Mouse (Mus musculus): ENCODE data around the gene Krt82.

Krt82 gene

GRCm38 (mm10) chr15:101508247-101508646 is 42.2 kb downstream of the Krt82 start:
- DNase-seq (ENCODE audit: low spot score), result no peak

GRCm38 (mm10) chr15:101506896-101507758 is 43.3 kb downstream of the Krt82 start:
- DNase-seq (ENCODE audit: low spot score), result no peak

GRCm38 (mm10) chr15:101497181-101497580 is 53.3 kb downstream of the Krt82 start:
- DNase-seq (ENCODE audit: low spot score), result no peak

GRCm38 (mm10) chr15:101495266-101495665 is 55.2 kb downstream of the Krt82 start:
- no peak for DNase-seq (ENCODE audit: low spot score)

DNA sequence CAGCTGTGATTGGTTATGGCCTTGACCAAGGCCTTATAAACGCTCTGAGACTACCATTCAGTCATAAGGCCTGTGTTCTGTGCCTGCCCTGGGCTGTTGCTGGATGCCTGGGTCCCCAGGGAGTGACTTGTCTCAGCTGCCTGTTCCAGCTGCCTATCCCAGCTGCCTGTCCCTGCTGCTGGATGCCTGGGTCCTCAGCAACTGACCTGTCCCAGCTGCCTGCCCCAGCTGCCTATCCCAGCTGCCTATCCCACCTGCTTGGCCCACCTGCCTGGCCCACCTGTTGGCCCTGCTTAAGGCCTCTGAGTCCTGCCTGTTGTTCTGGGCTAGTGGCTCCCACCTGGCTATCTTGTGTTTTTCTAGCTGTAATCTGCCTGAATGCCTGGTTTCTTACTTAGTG is 56.3 kb downstream of the Krt82 start:
- DNase-seq (ENCODE audit: low spot score), result no peak

- DNase-seq (ENCODE audit: low spot score), result no peak
Measured at GRCm38 (mm10) chr15:101493713-101494112, 56.8 kb downstream of the Krt82 start.

GRCm38 (mm10) chr15:101492718-101493117 is 57.7 kb downstream of the Krt82 start:
- DNase-seq (ENCODE audit: low spot score), result no peak

- no peak for DNase-seq (ENCODE audit: low spot score)
Measured at GRCm38 (mm10) chr15:101491431-101491830, 59.0 kb downstream of the Krt82 start, which contains the start of gene Krt83. Krt83 (minus strand) TSS chr15:101491512.
